Mouse (Mus musculus) hindbrain, postnatal 0 days (tissue): Measurements from ENCODE around the gene Tecr. TPM values are rescaled to one million over a fixed set of nuclear protein-coding genes. Genes with fewer than 3 reads are reported as not detected.
"Not testable (repeated sequence)": the region's sequence is repeated elsewhere in the genome, so short reads cannot be mapped to it uniquely, and the experiment has no call there.

Source experiments
- ATAC-seq: fragments of 200-750 bp; cut with Nextera tagmentation; 2 replicates; pipeline ENCODE4 v1.8.0; 2017; ENCODE audit warnings: mild to moderate bottlenecking, moderate TSS enrichment, moderate library complexity
- DNase-seq: peaks from one replicate; pipeline ENCODE4 v3.0.0-alpha.2; 2015; ENCODE audit warnings: low spot score
- H3K27ac ChIP-seq: fragments of 300-500 bp; sonication (generic); 2 replicates; pipeline ENCODE4 v1.5.1; 2014; ENCODE audit warnings: mild to moderate bottlenecking
- H3K27me3 ChIP-seq: fragments of 300-500 bp; sonication (generic); 2 replicates; pipeline ENCODE4 v1.6.1; 2014; ENCODE audit warnings: low read length, mixed read lengths; ENCODE audit not compliant: insufficient read depth
- H3K36me3 ChIP-seq: fragments of 300-500 bp; sonication (generic); 2 replicates; pipeline ENCODE4 v1.6.1; 2014; ENCODE audit warnings: low read length, mixed read lengths; ENCODE audit not compliant: insufficient read depth
- H3K4me1 ChIP-seq: fragments of 300-500 bp; sonication (generic); 2 replicates; pipeline ENCODE4 v1.6.1; 2014; ENCODE audit warnings: antibody characterized with exemption, low read length, mixed read lengths; ENCODE audit not compliant: insufficient read depth
- H3K4me2 ChIP-seq: fragments of 300-500 bp; sonication (generic); 2 replicates; pipeline ENCODE4 v1.6.1; 2014; ENCODE audit warnings: low read depth, mild to moderate bottlenecking, low read length, moderate library complexity, mixed read lengths
- H3K4me3 ChIP-seq: fragments of 300-500 bp; sonication (generic); 2 replicates; pipeline ENCODE4 v1.5.1; 2014; ENCODE audit warnings: low read length
- H3K9ac ChIP-seq: fragments of 300-500 bp; sonication (generic); replicated peaks from 2 replicates; pipeline ENCODE4 v1.6.1; 2014; ENCODE audit warnings: mild to moderate bottlenecking, low read length, moderate library complexity, mixed read lengths
- H3K9me3 ChIP-seq: fragments of 300-500 bp; sonication (generic); 2 replicates; pipeline ENCODE4 v1.6.1; 2016; ENCODE audit warnings: low read length, mixed read lengths
- CTCF ChIP-seq: IDR thresholded peaks from 2 replicates; pipeline ENCODE4 v1.5.1; 2016; ENCODE audit warnings: antibody characterized with exemption, control low read depth, low read depth
- WGBS: fragments of 180-500 bp; shearing (Covaris S2); extraction: QIAGEN DNeasy Blood & Tissue Kit; methylation state at CpG from one replicate; pipeline ENCODE4 v1.1.7; 2014; 5-methylcytosine and 5-hydroxymethylcytosine counted together
- polyA plus RNA-seq: library from polyadenylated mRNA; unstranded; fragments of >200 nt; fragmentation: Nextera tagmentation; extraction: Ambion mirVana; gene quantifications from 2 replicates; pipeline ENCODE4 v1.2.1, GENCODE M21; 2015
- total RNA-seq: library from RNA; depleted of rRNA; stranded (reverse); fragments of >200 nt; gene quantifications from 2 replicates; pipeline ENCODE4 v1.2.3, GENCODE M21; 2014

Tecr gene
- total and polyA plus RNA-seq, 2 experiments from 2014 or later, result 1,409 to 1,625 TPM

DNA sequence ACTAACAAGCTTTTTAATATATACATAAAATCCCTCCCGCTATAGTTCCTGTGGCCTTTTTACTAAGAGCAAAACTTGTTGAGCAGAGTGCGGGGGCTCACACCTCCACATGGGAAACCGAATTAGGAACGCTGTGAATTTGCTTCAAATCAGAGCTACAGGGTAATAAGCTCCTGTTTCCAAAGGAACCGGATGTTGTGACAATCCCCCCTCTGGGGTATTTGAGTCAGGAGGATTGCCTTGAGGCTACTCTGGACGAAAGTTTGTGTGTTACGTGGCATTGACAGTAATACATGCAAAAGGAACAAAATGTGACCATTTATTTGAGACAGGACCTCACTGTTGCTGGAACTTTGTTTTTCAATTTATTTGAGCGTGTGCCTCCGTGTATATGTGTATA, 1.3 kb upstream of the Tecr start:
- Histone ChIP-seq H3K9me3 (no peaks in the 10 kb centered on the region), H3K9ac (peak overlapping the region; percentile 86), H3K27ac (peak overlapping the region; percentile 98), H3K36me3 (peaks cover 31% of the 10 kb centered on the region), H3K4me2 (peak overlapping the region; percentile 80), H3K4me3 (peak overlapping the region; percentile 82), H3K27me3 (no peaks in the 10 kb centered on the region), H3K4me1 (peaks cover 16% of the 10 kb centered on the region)
- WGBS, result 31% methylated on average over 9 of the region's 9 CpGs
- DNase-seq, result no peak
- no peak for TF ChIP-seq CTCF
- ATAC-seq, result no peak

DNA sequence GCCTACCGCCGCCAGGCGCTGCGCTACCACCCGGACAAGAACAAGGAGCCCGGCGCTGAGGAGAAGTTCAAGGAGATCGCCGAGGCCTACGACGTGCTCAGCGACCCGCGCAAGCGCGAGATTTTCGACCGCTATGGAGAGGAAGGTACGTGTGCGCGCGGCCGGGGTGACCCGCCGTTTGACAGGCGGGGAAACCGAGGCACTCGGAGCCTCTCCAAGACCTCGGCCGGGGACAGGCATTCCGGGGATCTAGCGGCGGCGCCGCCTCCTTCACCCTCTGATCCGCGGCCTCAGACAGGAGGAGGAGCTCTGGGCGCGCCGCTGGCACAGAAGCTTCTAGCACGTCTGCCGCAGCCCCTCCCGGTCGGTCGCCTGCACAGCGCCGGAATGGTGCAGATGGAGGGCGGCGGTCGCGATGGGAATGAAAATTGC, 643 bp upstream of the Tecr start:
- H3K27me3 ChIP-seq, result no peaks in the 10 kb centered on the region
- peaks cover 16% of the 10 kb centered on the region for H3K4me1 ChIP-seq
- peak overlapping the region; percentile 82 for H3K4me3 ChIP-seq
- ATAC-seq (peak; percentile 78), DNase-seq (peak; percentile 84)
- TF ChIP-seq CTCF, result peak; percentile 28; the same call in 1 of the 2 replicates
- peak overlapping the region; percentile 80 for H3K4me2 ChIP-seq
- peaks cover 31% of the 10 kb centered on the region for H3K36me3 ChIP-seq
- H3K27ac ChIP-seq, result peak overlapping the region; percentile 98
- under 1% methylated on average over 51 of the region's 51 CpGs for WGBS
- no peaks in the 10 kb centered on the region for H3K9me3 ChIP-seq
- H3K9ac ChIP-seq, result peak overlapping the region; percentile 86

DNA sequence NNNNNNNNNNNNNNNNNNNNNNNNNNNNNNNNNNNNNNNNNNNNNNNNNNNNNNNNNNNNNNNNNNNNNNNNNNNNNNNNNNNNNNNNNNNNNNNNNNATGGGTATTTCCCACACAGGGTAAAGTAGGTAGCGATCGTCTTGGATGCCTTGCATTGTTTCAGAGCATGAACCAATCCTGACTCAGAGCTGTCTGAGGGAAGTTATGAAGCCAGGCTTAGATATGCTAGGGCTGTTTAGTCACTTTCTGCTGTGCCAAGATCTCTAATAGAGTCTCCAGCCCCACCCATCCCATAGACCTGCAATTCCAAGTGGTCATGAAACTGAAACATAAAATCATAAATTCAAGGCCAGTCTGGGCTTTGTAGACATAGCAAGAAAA, 5.1 kb downstream of the Tecr start:
- no peak overlapping the region for H3K4me2 ChIP-seq
- no peak for ATAC-seq
- WGBS, result 82% methylated on average over 2 of the region's 2 CpGs

DNA sequence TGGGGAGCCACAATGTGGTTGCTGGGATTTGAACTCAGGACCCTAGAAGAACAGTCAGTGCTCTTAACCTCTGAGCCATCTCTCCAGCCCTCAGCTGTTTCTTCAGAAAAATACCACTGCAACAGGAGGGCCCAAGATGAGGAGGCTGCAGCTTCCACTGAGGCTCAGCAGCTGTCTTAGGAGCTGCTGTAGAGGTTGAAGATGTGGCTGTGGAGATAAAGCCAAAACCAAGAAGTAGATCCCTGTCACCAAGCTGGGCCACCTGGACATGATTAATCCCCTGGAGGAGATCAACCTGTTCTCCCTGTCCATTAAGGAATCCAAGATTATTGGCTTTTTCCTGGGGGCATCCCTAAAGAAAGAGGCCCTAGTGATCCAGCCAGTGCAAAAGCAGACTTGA, 8.0 kb downstream of the Tecr start:
- H3K27ac ChIP-seq, result no peak overlapping the region
- no peak for ATAC-seq
- no peak overlapping the region for H3K9ac ChIP-seq

More for the DNA sequence above, 5.1 kb downstream of the Tecr start:
- Histone ChIP-seq H3K9ac (no peak overlapping the region), H3K36me3 (no peaks in the 10 kb centered on the region), H3K4me3 (no peak overlapping the region), H3K4me1 (peaks cover 6% of the 10 kb centered on the region; the same call in 1 of the 2 replicates), H3K27ac (no peak overlapping the region), H3K9me3 (no peaks in the 10 kb centered on the region), H3K27me3 (no peaks in the 10 kb centered on the region)
- DNase-seq, result no peak
- no peak for TF ChIP-seq CTCF

DNA sequence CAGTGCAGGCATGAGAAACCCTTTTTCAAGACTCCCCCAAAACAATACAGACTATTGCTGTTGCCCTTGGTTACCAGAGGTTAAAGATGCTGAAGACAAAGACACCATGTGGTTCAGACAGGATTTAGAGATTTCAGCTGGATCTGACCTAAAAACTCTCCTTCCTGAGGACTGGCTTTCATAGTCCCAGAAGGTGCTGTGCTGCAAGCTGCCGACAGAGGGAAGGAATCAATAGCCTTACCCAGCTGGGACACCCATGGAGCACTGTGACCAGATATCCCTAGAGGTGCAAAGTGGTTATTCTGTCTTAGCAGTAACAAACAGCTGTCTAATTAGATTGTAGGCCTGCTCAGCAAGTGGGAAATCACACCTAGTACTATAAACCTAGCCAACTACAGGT, 9.6 kb downstream of the Tecr start:
- WGBS, result 5% methylated on average over 1 of the region's 1 CpGs
- peak; percentile 39 for TF ChIP-seq CTCF

More for the DNA sequence above, 8.0 kb downstream of the Tecr start:
- no peaks in the 10 kb centered on the region for H3K27me3 ChIP-seq
- no peaks in the 10 kb centered on the region for H3K36me3 ChIP-seq
- no peak for TF ChIP-seq CTCF
- no peak for DNase-seq
- H3K4me3 ChIP-seq, result no peak overlapping the region
- H3K4me2 ChIP-seq, result no peak overlapping the region
- H3K4me1 ChIP-seq, result no peaks in the 10 kb centered on the region
- no peaks in the 10 kb centered on the region for H3K9me3 ChIP-seq

DNA sequence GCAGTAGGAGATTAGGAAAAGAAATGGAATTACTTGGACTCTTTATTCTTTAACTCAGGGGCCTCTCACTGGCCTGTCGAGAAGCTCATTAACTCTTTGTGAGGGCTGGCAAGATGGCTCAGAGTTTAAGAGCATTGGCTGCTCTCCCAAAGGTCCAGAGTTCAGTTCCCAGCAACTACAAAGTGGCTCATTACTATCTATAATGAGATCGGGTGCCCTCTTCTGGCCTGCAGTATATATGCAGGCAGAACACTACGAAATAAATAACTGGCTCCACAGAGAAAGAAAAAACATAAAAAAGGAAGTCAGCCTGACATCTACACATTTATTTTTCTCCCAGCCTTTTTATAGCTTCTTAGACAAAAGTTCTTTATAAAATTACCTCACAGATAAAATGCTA, 11.4 kb downstream of the Tecr start:
- WGBS, result 24% methylated on average over 3 of the region's 3 CpGs
- no peaks in the 10 kb centered on the region for H3K9me3 ChIP-seq
- no peak overlapping the region for H3K4me2 ChIP-seq
- no peaks in the 10 kb centered on the region for H3K36me3 ChIP-seq
- ATAC-seq (no peak), DNase-seq (peak; percentile 44)
- no peak overlapping the region for H3K4me3 ChIP-seq
- H3K4me1 ChIP-seq, result peaks cover 9% of the 10 kb centered on the region; the same call in 1 of the 2 replicates
- no peak overlapping the region for H3K9ac ChIP-seq
- H3K27me3 ChIP-seq, result no peaks in the 10 kb centered on the region
- H3K27ac ChIP-seq, result no peak overlapping the region
- peak; percentile 59 for TF ChIP-seq CTCF

More for the DNA sequence above, 9.6 kb downstream of the Tecr start:
- Histone ChIP-seq H3K27me3 (no peaks in the 10 kb centered on the region), H3K4me3 (no peak overlapping the region), H3K9ac (no peak overlapping the region), H3K9me3 (no peaks in the 10 kb centered on the region), H3K4me1 (no peaks in the 10 kb centered on the region), H3K36me3 (no peaks in the 10 kb centered on the region), H3K27ac (no peak overlapping the region), H3K4me2 (no peak overlapping the region)
- ATAC-seq (no peak), DNase-seq (no peak)

DNA sequence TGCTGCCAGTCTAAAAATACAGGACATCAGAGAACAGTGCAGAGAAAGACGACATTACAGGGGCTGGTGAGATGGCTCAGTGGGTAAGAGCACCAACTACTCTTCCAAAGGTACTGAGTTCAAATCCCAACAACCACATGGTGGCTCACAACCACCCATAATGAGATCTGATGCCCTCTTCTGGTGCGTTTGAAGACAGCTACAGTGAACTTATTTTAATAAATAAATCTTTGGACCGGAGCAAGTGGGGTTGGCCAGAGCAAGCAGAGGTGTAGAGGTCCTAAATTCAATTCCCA, 12.8 kb downstream of the Tecr start:
- Histone ChIP-seq H3K4me3 (peak overlapping the region; percentile 88), H3K9ac (peak overlapping the region; percentile 96), H3K4me2 (peak overlapping the region; percentile 57), H3K4me1 (peaks cover 12% of the 10 kb centered on the region; the same call in 1 of the 2 replicates), H3K27ac (peak overlapping the region; percentile 95)
- not testable (repeated sequence) for DNase-seq, ATAC-seq, H3K27me3 ChIP-seq, H3K36me3 ChIP-seq, H3K9me3 ChIP-seq
- TF ChIP-seq CTCF, result peak; percentile 38; the same call in 1 of the 2 replicates
- WGBS, result 49% methylated on average over 3 of the region's 3 CpGs
